Mouse (Mus musculus) kidney, embryonic 15.5 days (tissue): ENCODE data around the gene Gata1. TPM values are rescaled to one million over a fixed set of nuclear protein-coding genes. Genes with fewer than 3 reads are reported as not detected.

Experiments
- ATAC-seq: fragments of 200-750 bp; cut with Nextera tagmentation; replicated peaks from 2 replicates; pipeline ENCODE4 v1.8.0; 2017; ENCODE audit warnings: moderate TSS enrichment; ENCODE audit not compliant: low FRiP score
- H3K27ac ChIP-seq: fragments of 300-500 bp; sonication (generic); 2 replicates; pipeline ENCODE4 v1.5.1; 2015; ENCODE audit warnings: mild to moderate bottlenecking, inconsistent platforms
- H3K27me3 ChIP-seq: fragments of 300-500 bp; sonication (generic); 2 replicates; pipeline ENCODE4 v1.6.1; 2015; ENCODE audit warnings: inconsistent platforms
- H3K36me3 ChIP-seq: fragments of 300-500 bp; sonication (generic); 2 replicates; pipeline ENCODE4 v1.6.1; 2015; ENCODE audit warnings: inconsistent platforms
- H3K4me1 ChIP-seq: fragments of 300-500 bp; sonication (generic); 2 replicates; pipeline ENCODE4 v1.6.1; 2015; ENCODE audit warnings: inconsistent platforms
- H3K4me2 ChIP-seq: fragments of 300-500 bp; sonication (generic); 2 replicates; pipeline ENCODE4 v1.6.1; 2015; ENCODE audit warnings: moderate library complexity, mild to moderate bottlenecking, inconsistent platforms
- H3K4me3 ChIP-seq: fragments of 300-500 bp; sonication (generic); replicated peaks from 2 replicates; pipeline ENCODE4 v1.5.1; 2015; ENCODE audit warnings: mild to moderate bottlenecking, inconsistent platforms
- H3K9ac ChIP-seq: fragments of 300-500 bp; sonication (generic); 2 replicates; pipeline ENCODE4 v1.6.1; 2015; ENCODE audit warnings: mild to moderate bottlenecking, inconsistent platforms
- H3K9me3 ChIP-seq: fragments of 300-500 bp; sonication (generic); replicated peaks from 2 replicates; pipeline ENCODE4 v1.6.1; 2016; ENCODE audit warnings: inconsistent platforms
- WGBS: fragments of 180-500 bp; shearing (Covaris S2); methylation state at CpG from one replicate; pipeline ENCODE4 v1.1.7; 2015; ENCODE audit warnings: mixed read lengths; 5-methylcytosine and 5-hydroxymethylcytosine counted together
- polyA plus RNA-seq: library from polyadenylated mRNA; unstranded; fragments of >200 nt; fragmentation: Nextera tagmentation; extraction: Ambion mirVana; gene quantifications from 2 replicates; pipeline ENCODE4 v1.2.1, GENCODE M21; 2015

Gene Gata1
- polyA plus RNA-seq, 1 experiment from 2014 or later, result 2.3 TPM

DNA sequence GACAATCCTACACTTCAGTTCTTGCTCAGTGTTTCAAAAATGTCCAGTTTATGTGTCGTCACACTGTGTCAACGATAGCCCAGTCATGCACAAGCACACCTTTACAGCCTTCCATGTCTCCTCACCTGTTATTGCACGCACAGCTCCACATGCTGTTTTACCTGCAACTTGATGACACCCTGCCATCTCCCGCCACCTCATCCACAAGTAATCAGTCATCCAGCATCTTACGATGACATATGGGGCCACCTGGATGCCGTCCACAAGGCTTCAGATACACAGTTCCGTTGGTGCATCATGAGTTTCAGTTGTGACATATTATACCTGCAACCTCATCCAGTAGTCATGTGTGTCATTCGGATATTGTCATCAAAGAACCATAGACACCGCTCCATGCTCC is 19.0 kb downstream of the Gata1 start:
- WGBS, result 95% methylated on average over 9 of the region's 9 CpGs
- Histone ChIP-seq H3K27me3 (no peaks in the 10 kb centered on the region), H3K4me3 (no peak overlapping the region), H3K9me3 (no peaks in the 10 kb centered on the region), H3K4me1 (no peaks in the 10 kb centered on the region), H3K4me2 (no peak overlapping the region), H3K9ac (no peak overlapping the region), H3K27ac (no peak overlapping the region), H3K36me3 (no peaks in the 10 kb centered on the region)
- no peak for ATAC-seq

DNA sequence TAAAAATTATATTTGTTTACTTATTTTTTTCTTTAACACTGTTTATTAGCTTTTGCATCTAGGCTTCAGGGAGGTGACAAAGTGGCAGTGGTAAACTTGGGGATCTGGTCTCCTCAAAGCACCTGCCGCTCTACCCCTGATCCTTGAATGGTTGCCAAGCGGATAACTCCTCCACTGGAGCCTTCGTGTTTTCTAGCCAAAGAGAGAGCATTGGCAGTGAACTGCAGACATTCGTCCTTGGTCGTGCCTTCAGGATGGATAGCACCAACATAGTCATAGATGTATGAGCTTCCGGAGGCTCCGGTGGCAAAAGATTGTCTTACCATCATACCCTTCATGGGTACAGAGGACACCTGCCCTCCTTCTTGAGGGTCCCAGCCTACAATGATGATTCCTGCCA is 27.8 kb downstream of the Gata1 start:
- no peak for ATAC-seq
- Histone ChIP-seq H3K27me3 (no peaks in the 10 kb centered on the region), H3K9me3 (no peaks in the 10 kb centered on the region), H3K9ac (no peak overlapping the region), H3K4me2 (no peak overlapping the region), H3K36me3 (no peaks in the 10 kb centered on the region), H3K4me1 (0 out of 2 replicates have a peak, but pooled peaks cover 6% of the 10 kb centered on the region), H3K4me3 (no peak overlapping the region), H3K27ac (no peak overlapping the region)
- WGBS, result 88% methylated on average over 7 of the region's 7 CpGs

- ATAC-seq, result peak; percentile 98
- no peaks in the 10 kb centered on the region for H3K9me3 ChIP-seq
- H3K4me1 ChIP-seq, result 0 out of 2 replicates have a peak, but pooled peaks cover 6% of the 10 kb centered on the region
- H3K27ac ChIP-seq, result 0 out of 2 replicates have a peak overlapping the region, but pooled peaks have one; percentile 51
- no peaks in the 10 kb centered on the region for H3K27me3 ChIP-seq
- H3K4me3 ChIP-seq, result peak overlapping the region; percentile 55
- no peaks in the 10 kb centered on the region for H3K36me3 ChIP-seq
- H3K9ac ChIP-seq, result 0 out of 2 replicates have a peak overlapping the region, but pooled peaks have one; percentile 31
- H3K4me2 ChIP-seq, result peak overlapping the region; percentile 59
- 15% methylated on average over 38 of the region's 38 CpGs for WGBS
These were observed 29.9 kb downstream of the Gata1 start for GRCm38 (mm10) chrX:7947900-7948492.

DNA sequence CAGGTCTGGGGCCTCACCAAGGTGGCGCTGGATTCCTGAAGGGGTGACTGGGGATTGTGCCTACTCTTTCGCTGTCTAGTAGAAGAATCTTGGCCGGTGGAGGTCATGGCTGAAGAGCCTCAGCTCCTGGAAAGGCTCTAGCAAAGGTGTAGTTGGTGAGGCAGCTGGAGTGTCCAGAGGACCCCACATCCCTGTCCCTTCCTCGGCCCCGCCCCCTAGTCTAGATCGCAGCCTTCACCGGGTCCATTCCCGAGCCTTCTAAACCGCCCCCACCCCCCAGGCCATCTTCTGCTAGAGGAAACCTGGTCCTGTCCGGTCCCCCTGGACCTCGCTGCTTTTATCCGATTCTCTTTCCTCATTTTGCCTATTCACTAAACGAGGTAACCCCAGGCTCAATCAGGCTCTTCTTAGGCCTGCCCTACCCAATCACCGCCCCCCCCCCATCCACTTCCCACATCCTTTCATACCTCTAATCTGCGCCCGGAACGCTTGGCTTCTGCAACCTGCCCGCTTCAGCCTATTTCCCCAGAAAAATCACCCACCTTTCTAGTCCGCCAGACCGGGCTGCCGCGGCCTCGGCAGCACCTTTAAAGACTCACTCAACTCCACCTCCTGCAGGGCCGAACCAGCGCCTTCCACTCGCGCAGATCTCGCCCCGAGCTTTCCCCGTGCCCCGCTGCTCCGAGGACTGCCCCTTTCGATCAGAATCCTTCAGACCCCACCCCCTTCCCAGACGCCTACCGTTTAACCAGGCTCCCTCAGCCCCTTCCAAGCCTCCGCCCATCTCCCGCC is 30.6 kb downstream of the Gata1 start, which contains the start of gene Hdac6:
Gene Hdac6, minus strand, starts transcription at position 782 of the 792 bp plus-strand sequence.
- H3K36me3 ChIP-seq, result no peaks in the 10 kb centered on the region
- no peaks in the 10 kb centered on the region for H3K9me3 ChIP-seq
- peak within 1 kb of the TSS; percentile 71 for H3K27ac ChIP-seq
- H3K4me3 ChIP-seq, result peak within 1 kb of the TSS; percentile 55
- no peaks in the 10 kb centered on the region for H3K27me3 ChIP-seq
- peak within 1 kb of the TSS; percentile 39 for H3K9ac ChIP-seq
- peak within 1 kb of the TSS; percentile 59 for H3K4me2 ChIP-seq
- H3K4me1 ChIP-seq, result 0 out of 2 replicates have a peak, but pooled peaks cover 6% of the 10 kb centered on the region
- ATAC-seq, result peak; percentile 66
- 22% methylated on average over 36 of the region's 37 CpGs for WGBS

DNA sequence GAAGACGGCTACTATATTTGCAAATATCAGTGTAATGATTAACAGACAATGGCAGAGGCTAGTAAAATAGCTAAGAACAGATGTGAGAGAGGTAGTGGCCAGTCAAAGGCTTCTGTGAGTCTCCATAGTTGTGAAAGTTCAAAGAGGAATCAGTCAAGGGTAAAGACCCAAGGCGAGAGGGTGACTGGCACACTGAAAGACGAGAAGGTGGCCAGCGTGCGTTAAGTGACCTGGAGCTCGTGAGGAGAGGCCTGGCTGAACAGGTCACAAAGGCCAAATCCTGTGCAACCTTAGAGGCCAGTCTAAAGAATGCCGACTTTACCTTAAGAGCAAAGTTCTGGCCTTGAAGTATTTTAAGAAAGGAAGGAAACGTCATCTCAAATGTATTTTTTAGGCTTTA is 32.3 kb downstream of the Gata1 start:
- H3K27ac ChIP-seq, result 0 out of 2 replicates have a peak overlapping the region, but pooled peaks have one; percentile 13
- no peaks in the 10 kb centered on the region for H3K27me3 ChIP-seq
- WGBS, result 46% methylated on average over 8 of the region's 8 CpGs
- no peak for ATAC-seq
- 0 out of 2 replicates have a peak, but pooled peaks cover 6% of the 10 kb centered on the region for H3K4me1 ChIP-seq
- peak overlapping the region; percentile 59; the same call in 1 of the 2 replicates for H3K4me2 ChIP-seq
- H3K36me3 ChIP-seq, result no peaks in the 10 kb centered on the region; the same call in 1 of the 2 replicates
- H3K9me3 ChIP-seq, result no peaks in the 10 kb centered on the region
- H3K4me3 ChIP-seq, result no peak overlapping the region
- H3K9ac ChIP-seq, result no peak overlapping the region

GRCm38 (mm10) chrX:7937667-7938066 is 40.2 kb downstream of the Gata1 start:
- Histone ChIP-seq H3K4me1 (no peaks in the 10 kb centered on the region), H3K4me2 (no peak overlapping the region), H3K27ac (no peak overlapping the region), H3K36me3 (peaks cover 40% of the 10 kb centered on the region), H3K4me3 (no peak overlapping the region), H3K9me3 (no peaks in the 10 kb centered on the region), H3K9ac (no peak overlapping the region), H3K27me3 (no peaks in the 10 kb centered on the region)
- 91% methylated on average over 6 of the region's 6 CpGs for WGBS
- ATAC-seq, result no peak

- 53% methylated on average over 11 of the region's 11 CpGs for WGBS
- no peak overlapping the region for H3K4me3 ChIP-seq
- no peaks in the 10 kb centered on the region for H3K27me3 ChIP-seq
- H3K4me1 ChIP-seq, result no peaks in the 10 kb centered on the region
- no peak overlapping the region for H3K27ac ChIP-seq
- no peaks in the 10 kb centered on the region for H3K9me3 ChIP-seq
- no peak overlapping the region for H3K9ac ChIP-seq
- H3K4me2 ChIP-seq, result no peak overlapping the region
- peaks cover 45% of the 10 kb centered on the region for H3K36me3 ChIP-seq
- ATAC-seq, result no peak
These were observed 41.0 kb downstream of the Gata1 start for GRCm38 (mm10) chrX:7936874-7937273.

- H3K9ac ChIP-seq, result no peak within 1 kb of the TSS
- 0 out of 2 replicates have a peak within 1 kb of the TSS, but pooled peaks have one; percentile 12 for H3K4me2 ChIP-seq
- H3K4me1 ChIP-seq, result no peaks in the 10 kb centered on the region
- H3K27me3 ChIP-seq, result peaks cover 49% of the 10 kb centered on the region
- no peak within 1 kb of the TSS for H3K4me3 ChIP-seq
- H3K36me3 ChIP-seq, result peaks cover 29% of the 10 kb centered on the region
- WGBS, result 22% methylated on average over 19 of the region's 19 CpGs
- no peak for ATAC-seq
- H3K27ac ChIP-seq, result no peak within 1 kb of the TSS
- 0 out of 2 replicates have a peak, but pooled peaks cover 4% of the 10 kb centered on the region for H3K9me3 ChIP-seq
These were observed 49.5 kb downstream of the Gata1 start, which contains the start of gene Eras for GRCm38 (mm10) chrX:7928270-7928790. TSS of gene Eras (minus strand) at chrX:7928607.

GRCm38 (mm10) chrX:7927116-7927515 is 50.8 kb downstream of the Gata1 start:
- WGBS, result 20% methylated on average over 10 of the region's 10 CpGs
- Histone ChIP-seq H3K9ac (no peak overlapping the region), H3K4me3 (no peak overlapping the region), H3K4me2 (no peak overlapping the region), H3K36me3 (peaks cover 27% of the 10 kb centered on the region), H3K27me3 (peaks cover 61% of the 10 kb centered on the region), H3K4me1 (peaks cover 4% of the 10 kb centered on the region; the same call in 1 of the 2 replicates), H3K9me3 (0 out of 2 replicates have a peak, but pooled peaks cover 4% of the 10 kb centered on the region), H3K27ac (no peak overlapping the region)
- no peak for ATAC-seq

GRCm38 (mm10) chrX:7926266-7926665 is 51.6 kb downstream of the Gata1 start:
- Histone ChIP-seq H3K4me2 (no peak overlapping the region), H3K4me1 (peaks cover 6% of the 10 kb centered on the region; the same call in 1 of the 2 replicates), H3K9me3 (0 out of 2 replicates have a peak, but pooled peaks cover 4% of the 10 kb centered on the region), H3K27me3 (peaks cover 70% of the 10 kb centered on the region), H3K36me3 (peaks cover 19% of the 10 kb centered on the region), H3K9ac (no peak overlapping the region), H3K4me3 (no peak overlapping the region), H3K27ac (no peak overlapping the region)
- 67% methylated on average over 6 of the region's 6 CpGs for WGBS
- ATAC-seq, result no peak

DNA sequence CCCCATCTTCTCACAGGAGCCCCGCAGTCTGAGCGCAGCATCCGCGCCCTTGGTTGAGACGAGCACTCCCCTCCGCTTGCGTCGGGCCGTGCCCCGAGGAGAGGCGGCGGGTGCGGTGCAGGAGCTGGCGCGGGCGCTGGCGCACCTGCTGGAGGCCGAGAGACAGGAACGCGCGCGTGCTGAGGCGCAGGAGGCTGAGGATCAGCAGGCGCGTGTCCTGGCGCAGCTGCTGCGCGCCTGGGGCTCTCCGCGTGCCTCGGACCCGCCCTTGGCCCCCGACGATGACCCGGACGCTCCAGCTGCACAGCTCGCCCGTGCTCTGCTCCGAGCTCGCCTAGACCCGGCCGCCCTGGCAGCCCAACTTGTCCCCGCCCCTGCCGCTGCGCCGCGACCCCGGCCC is 55.8 kb downstream of the Gata1 start:
- no peaks in the 10 kb centered on the region for H3K36me3 ChIP-seq
- ATAC-seq, result no peak
- H3K27me3 ChIP-seq, result peaks cover 83% of the 10 kb centered on the region
- peaks cover 6% of the 10 kb centered on the region; the same call in 1 of the 2 replicates for H3K4me1 ChIP-seq
- no peaks in the 10 kb centered on the region for H3K9me3 ChIP-seq
- peak overlapping the region; percentile 30 for H3K4me3 ChIP-seq
- no peak overlapping the region for H3K9ac ChIP-seq
- H3K4me2 ChIP-seq, result peak overlapping the region; percentile 55
- no peak overlapping the region for H3K27ac ChIP-seq
- WGBS, result 13% methylated on average over 48 of the region's 48 CpGs
